Mouse (Mus musculus) kidney, adult 11 months (tissue): ENCODE measurements at regions not wholly inside any gene's neighbourhood (a gene's known extent, or its start where the extent isn't known, plus 50 kb on each side); places are given as distances from the start of the nearest gene placed in this dataset.

Source experiments
- DNase-seq: peaks from one replicate; pipeline ENCODE4 v3.0.0; 2022

GRCm38 (mm10) chr13:92986719-92987553 lies 142.4 kb downstream of the Mtx3 start:
- peak; percentile 30 for DNase-seq

GRCm38 (mm10) chr13:92987691-92988090 lies 143.1 kb downstream of the Mtx3 start:
- no peak for DNase-seq

- DNase-seq: no peak
These were observed 144.0 kb downstream of the Mtx3 start for GRCm38 (mm10) chr13:92988600-92988999.

GRCm38 (mm10) chr13:92990316-92991206 lies 146.0 kb downstream of the Mtx3 start:
- no peak for DNase-seq
